Mouse (Mus musculus) testis, adult 2 months (tissue): ENCODE data around the gene Rdh16. TPM values are rescaled to one million over a fixed set of nuclear protein-coding genes. Genes with fewer than 3 reads are reported as not detected.
"Not testable (repeated sequence)": the region's sequence is repeated elsewhere in the genome, so short reads cannot be mapped to it uniquely, and the experiment has no call there.

Experiments
- H3K27ac ChIP-seq: fragments of 200-500 bp; 2 replicates; pipeline ENCODE4 v1.5.1; 2012; ENCODE audit warnings: low read depth, low read length; ENCODE audit not compliant: control insufficient read depth, insufficient read depth
- H3K27me3 ChIP-seq: fragments of 200-500 bp; 2 replicates; pipeline ENCODE4 v1.6.1; 2012; ENCODE audit warnings: mild to moderate bottlenecking, low read length, moderate library complexity; ENCODE audit not compliant: control insufficient read depth, insufficient read depth
- H3K36me3 ChIP-seq: fragments of 200-500 bp; 2 replicates; pipeline ENCODE4 v1.6.1; 2012; ENCODE audit warnings: mild to moderate bottlenecking, low read length; ENCODE audit not compliant: control insufficient read depth, insufficient read depth
- H3K4me1 ChIP-seq: fragments of 200-500 bp; 2 replicates; pipeline ENCODE4 v1.6.1; 2012; ENCODE audit warnings: low read length; ENCODE audit not compliant: control insufficient read depth, insufficient read depth
- H3K4me3 ChIP-seq: fragments of 200-500 bp; 2 replicates; pipeline ENCODE4 v1.5.1; 2012; ENCODE audit warnings: low read depth, mild to moderate bottlenecking, low read length, moderate library complexity, mixed read lengths; ENCODE audit not compliant: control insufficient read depth
- CTCF ChIP-seq: fragments of 200-500 bp; IDR thresholded peaks from 2 replicates; pipeline ENCODE4 v1.5.1; 2012; ENCODE audit warnings: low read depth, mild to moderate bottlenecking, inconsistent platforms, low read length, moderate library complexity; ENCODE audit not compliant: control insufficient read depth, insufficient read depth, insufficient replicate concordance
- POLR2A ChIP-seq: fragments of 200-500 bp; IDR thresholded peaks from 2 replicates; pipeline ENCODE4 v1.6.1; 2012; ENCODE audit warnings: low read depth, mild to moderate bottlenecking, inconsistent platforms, low read length, moderate library complexity; ENCODE audit not compliant: control insufficient read depth
- polyA plus RNA-seq: library from polyadenylated mRNA; depleted of rRNA; stranded (reverse); fragments of >200 nt; gene quantifications from 2 replicates; pipeline ENCODE4 v1.2.3, GENCODE M21; 2012

The Rdh16 gene
- polyA plus RNA-seq, 1 experiment = 0.04 TPM

GRCm38 (mm10) chr10:127838539-127838938 lies 37.6 kb downstream of the Rdh16 start:
- Histone ChIP-seq H3K27me3 (no peaks in the 10 kb centered on the region), H3K4me1 (no peaks in the 10 kb centered on the region), H3K36me3 (no peaks in the 10 kb centered on the region), H3K4me3 (no peak overlapping the region), H3K27ac (no peak overlapping the region)
- no peak for TF ChIP-seq CTCF
- no peak for TF ChIP-seq POLR2A

GRCm38 (mm10) chr10:127840776-127841175 lies 39.8 kb downstream of the Rdh16 start:
- no peak overlapping the region for H3K4me3 ChIP-seq
- no peaks in the 10 kb centered on the region for H3K27me3 ChIP-seq
- H3K36me3 ChIP-seq = no peaks in the 10 kb centered on the region
- no peak overlapping the region for H3K27ac ChIP-seq
- no peak for TF ChIP-seq CTCF
- TF ChIP-seq POLR2A = no peak
- H3K4me1 ChIP-seq = no peaks in the 10 kb centered on the region

DNA sequence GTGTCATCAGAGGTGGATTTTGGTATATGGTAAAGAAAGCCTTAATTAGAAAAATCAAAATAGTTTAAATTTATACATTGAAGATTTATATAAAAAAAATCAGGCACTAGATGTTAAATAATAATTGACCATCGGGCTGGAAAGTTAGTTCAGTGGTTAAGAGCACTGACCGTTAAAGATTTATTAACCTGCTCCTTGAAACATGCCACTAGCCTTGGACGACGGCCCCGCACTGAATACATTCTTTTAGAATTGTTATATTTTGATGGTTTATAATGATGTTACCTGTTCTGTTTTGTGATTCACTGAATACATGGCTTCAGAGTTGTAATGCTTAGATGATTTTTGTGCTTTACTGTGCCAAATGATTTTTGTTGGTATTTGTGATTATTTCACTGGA lies 45.0 kb downstream of the Rdh16 start:
- not testable (repeated sequence) for H3K4me3 ChIP-seq, H3K4me1 ChIP-seq, H3K27me3 ChIP-seq, H3K27ac ChIP-seq, H3K36me3 ChIP-seq

- Histone ChIP-seq H3K4me3 (no peak overlapping the region), H3K36me3 (no peaks in the 10 kb centered on the region), H3K4me1 (no peaks in the 10 kb centered on the region), H3K27me3 (no peaks in the 10 kb centered on the region), H3K27ac (no peak overlapping the region)
- TF ChIP-seq POLR2A (no peak), CTCF (no peak)
Measured at GRCm38 (mm10) chr10:127848089-127848488, 47.1 kb downstream of the Rdh16 start.

GRCm38 (mm10) chr10:127849628-127850027 lies 48.7 kb downstream of the Rdh16 start, which contains the start of gene Rdh19:
TSS of gene Rdh19 (plus strand) at chr10:127849928.
- H3K36me3 ChIP-seq = no peaks in the 10 kb centered on the region
- H3K4me3 ChIP-seq = no peak within 1 kb of the TSS
- no peak for TF ChIP-seq POLR2A
- TF ChIP-seq CTCF = no peak
- no peaks in the 10 kb centered on the region for H3K4me1 ChIP-seq
- H3K27ac ChIP-seq = no peak within 1 kb of the TSS
- H3K27me3 ChIP-seq = no peaks in the 10 kb centered on the region

- Histone ChIP-seq H3K36me3 (no peaks in the 10 kb centered on the region), H3K27ac (no peak overlapping the region), H3K27me3 (no peaks in the 10 kb centered on the region), H3K4me1 (no peaks in the 10 kb centered on the region), H3K4me3 (no peak overlapping the region)
- TF ChIP-seq CTCF (no peak), POLR2A (no peak)
Measured at GRCm38 (mm10) chr10:127856376-127856775, 55.4 kb downstream of the Rdh16 start.

DNA sequence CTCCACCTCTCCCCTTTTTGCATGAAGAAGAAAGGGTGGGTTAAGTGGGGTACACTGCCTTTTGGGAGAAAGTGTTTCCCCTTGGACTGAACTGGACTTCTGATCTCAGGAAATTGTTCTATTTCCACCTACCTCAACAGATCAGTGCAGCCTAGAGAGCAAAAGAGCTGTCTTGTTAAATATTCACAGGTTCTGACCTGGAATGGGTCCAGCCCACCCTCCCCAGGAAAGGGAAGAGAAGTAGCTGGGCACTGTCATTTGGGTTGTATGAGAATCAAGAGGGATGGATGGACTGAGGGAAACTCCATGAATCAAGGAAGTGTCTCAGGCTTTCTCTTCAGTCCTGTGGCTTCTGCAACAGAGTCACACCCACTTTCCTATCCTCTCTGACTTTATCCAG lies 64.0 kb downstream of the Rdh16 start:
- TF ChIP-seq CTCF (no peak), POLR2A (no peak)
- Histone ChIP-seq H3K4me1 (no peaks in the 10 kb centered on the region), H3K4me3 (no peak overlapping the region), H3K27ac (no peak overlapping the region), H3K36me3 (no peaks in the 10 kb centered on the region), H3K27me3 (no peaks in the 10 kb centered on the region)

DNA sequence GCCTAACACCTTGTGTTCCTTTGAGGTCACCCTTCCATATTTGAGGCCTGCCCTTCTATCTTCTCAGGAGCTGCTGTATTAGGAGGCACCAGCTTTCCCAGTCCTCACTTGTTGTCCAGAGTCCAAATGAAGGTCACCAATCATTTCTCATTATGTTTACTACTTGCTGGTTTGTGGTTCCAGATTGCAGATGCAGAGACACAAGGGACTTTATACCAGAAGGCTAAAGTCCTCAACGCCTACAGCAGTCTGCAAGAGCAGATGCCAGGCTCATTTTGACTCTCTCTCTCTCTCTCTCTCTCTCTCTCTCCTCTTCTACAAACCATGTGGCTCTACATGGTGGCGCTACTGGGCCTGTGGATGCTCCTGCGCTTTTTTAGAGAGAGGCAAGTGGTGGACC lies 65.3 kb downstream of the Rdh16 start, which contains the start of gene Rdh16f2:
Gene Rdh16f2, plus strand, starts transcription at position 243 of the 400 bp plus-strand sequence.
- no peak within 1 kb of the TSS for H3K27ac ChIP-seq
- TF ChIP-seq CTCF (no peak), POLR2A (no peak)
- H3K36me3 ChIP-seq = no peaks in the 10 kb centered on the region
- no peak within 1 kb of the TSS for H3K4me3 ChIP-seq
- no peaks in the 10 kb centered on the region for H3K4me1 ChIP-seq
- H3K27me3 ChIP-seq = no peaks in the 10 kb centered on the region
